23 mouse cellular contexts compared by ENCODE assay signal in genomic region chr8:54441143-54441542, GRCm38 (mm10).
DNase-seq lines count a peak whose midpoint lies in the region; ATAC-seq and TF ChIP-seq lines count a peak whose summit lies in the region.
"Had no signal": no experiment of that assay in that cellular context is flagged by ENCODE, and none has a peak within 500 bp of the region (broad histone marks: within the 10 kb centered on the region; RNA-seq: fewer than 3 reads in every experiment).

No protein-coding gene starts in this region.

- WGBS in lung, embryonic 14.5 days: 56% methylated on average over 3 of the region's 3 CpGs
- 50% methylated on average over 3 of the region's 3 CpGs for WGBS in lung, adult 2 months

- no peak for ATAC-seq in lung, embryonic 14.5 days (ENCODE audit: insufficient read depth)
- ATAC-seq: forebrain, embryonic 13.5 days; hindbrain, postnatal 0 days had no signal

- H3K9me3 ChIP-seq in lung, embryonic 14.5 days (ENCODE audit: low read depth, low read length): no peaks in the 10 kb centered on the region
- H3K9me3 ChIP-seq: embryonic facial prominence, embryonic 10.5 days; forebrain, embryonic 13.5 days; heart, embryonic 10.5 days; heart, embryonic 15.5 days; hindbrain, embryonic 13.5 days had no signal

- no peak overlapping the region for H3K9ac ChIP-seq in lung, embryonic 14.5 days
- H3K9ac ChIP-seq: forebrain, embryonic 13.5 days; heart, embryonic 15.5 days; hindbrain, embryonic 13.5 days had no signal

- H3K27me3 ChIP-seq in lung, embryonic 14.5 days (ENCODE audit: insufficient read depth, low read length): no peaks in the 10 kb centered on the region
- no peaks in the 10 kb centered on the region for H3K27me3 ChIP-seq in myocyte (ENCODE audit: control insufficient read depth, insufficient read depth, insufficient read length)
- H3K27me3 ChIP-seq: forebrain, embryonic 13.5 days; heart, embryonic 15.5 days; hindbrain, embryonic 13.5 days had no signal

- no peak for TF ChIP-seq POLR2A in lung, adult 2 months (IDR thresholded peaks at IDR 0.05; ENCODE audit: borderline replicate concordance, extremely low read depth, low read depth, low read length)
- TF ChIP-seq POLR2A in myocyte (IDR thresholded peaks at IDR 0.05; ENCODE audit: insufficient read length, low read depth): peak; percentile 20

- no peak for TF ChIP-seq CTCF in lung, embryonic 14.5 days (IDR thresholded peaks at IDR 0.05; ENCODE audit: low read depth)
- TF ChIP-seq CTCF in lung, adult 2 months (IDR thresholded peaks at IDR 0.05; ENCODE audit: insufficient read depth, low read length): no peak

- peaks cover 5% of the 10 kb centered on the region for H3K79me2 ChIP-seq in myocyte (ENCODE audit: control insufficient read depth, insufficient read depth)

- no peaks in the 10 kb centered on the region for H3K36me3 ChIP-seq in lung, embryonic 14.5 days (ENCODE audit: insufficient read depth)
- H3K36me3 ChIP-seq in myocyte (ENCODE audit: control insufficient read depth, insufficient read depth): no peaks in the 10 kb centered on the region
- H3K36me3 ChIP-seq: embryonic facial prominence, embryonic 10.5 days; heart, embryonic 10.5 days; heart, embryonic 15.5 days; hindbrain, embryonic 13.5 days had no signal

- H3K4me1 ChIP-seq in lung, embryonic 14.5 days (ENCODE audit: insufficient read depth): no peaks in the 10 kb centered on the region
- H3K4me1 ChIP-seq in lung, adult 2 months (ENCODE audit: control insufficient read depth, insufficient read depth, low read length): no peaks in the 10 kb centered on the region
- H3K4me1 ChIP-seq: forebrain, embryonic 13.5 days; heart, embryonic 15.5 days; hindbrain, embryonic 13.5 days had no signal

- peak; percentile 18 for DNase-seq in lung, embryonic 14.5 days
- DNase-seq in lung, adult 2 months: no peak
- peak; percentile 94 for DNase-seq in 3T3-L1 (ENCODE audit: low read depth, low spot score)
- DNase-seq in NIH3T3 (ENCODE audit: low read depth): peak; percentile 44
- DNase-seq in cerebellum, adult 11-12 months: no peak
- no peak for DNase-seq in neural tube, embryonic 10.5 days (ENCODE audit: extremely low spot score, low spot score)
- no peak for DNase-seq in spleen, postnatal 14 days (ENCODE audit: low spot score in 2 of 2)
- DNase-seq: adrenal gland, adult 8-10 months; B cell, adult 2 months; cerebellum, adult 11 months; cerebellum, adult 9-10 months; cerebellum, postnatal 25 days; gastrocnemius, adult 2 months; gastrocnemius, postnatal 25 days; heart, adult 18-20 months; heart, postnatal 14 days had no signal

- H3K4me3 ChIP-seq in lung, embryonic 14.5 days (ENCODE audit: low read depth, low read length): no peak overlapping the region
- no peak overlapping the region for H3K4me3 ChIP-seq in lung, adult 2 months (replicated peaks; ENCODE audit: extremely low read depth, low read depth, low read length)
- H3K4me3 ChIP-seq in myocyte: peak overlapping the region; percentile 7
- H3K4me3 ChIP-seq: embryonic facial prominence, embryonic 10.5 days; forebrain, embryonic 13.5 days; gastrocnemius, adult 2 months; heart, embryonic 10.5 days; heart, embryonic 15.5 days; hindbrain, embryonic 13.5 days had no signal

- H3K4me2 ChIP-seq in lung, embryonic 14.5 days: no peak overlapping the region
- peak overlapping the region; percentile 43 for H3K4me2 ChIP-seq in myocyte (ENCODE audit: low read depth)
- H3K4me2 ChIP-seq: forebrain, embryonic 13.5 days; heart, embryonic 15.5 days; hindbrain, embryonic 13.5 days had no signal

- no peak overlapping the region for H3K27ac ChIP-seq in lung, embryonic 14.5 days (ENCODE audit: low read depth)
- H3K27ac ChIP-seq: embryonic facial prominence, embryonic 10.5 days; forebrain, embryonic 13.5 days; gastrocnemius, adult 2 months; heart, embryonic 10.5 days; heart, embryonic 15.5 days; hindbrain, embryonic 13.5 days; hindbrain, postnatal 0 days had no signal

- no peak overlapping the region for H3ac ChIP-seq in myocyte (ENCODE audit: control insufficient read depth, insufficient read length)

TF ChIP-seq in myocyte, 11 proteins besides CTCF, POLR2A, EP300 and RAD21:
- no peak for TF ChIP-seq MAX (IDR thresholded peaks at IDR 0.05; ENCODE audit: low read depth)
- TF ChIP-seq CEBPB (IDR thresholded peaks at IDR 0.05; ENCODE audit: insufficient read depth, poor library complexity, severe bottlenecking): no peak
- TF ChIP-seq USF1 (IDR thresholded peaks at IDR 0.05; ENCODE audit: low read depth): no peak
- no peak for TF ChIP-seq TCF3 (IDR thresholded peaks at IDR 0.05; ENCODE audit: insufficient read length, low read depth)
- TF ChIP-seq POLR2AphosphoS2 (IDR thresholded peaks at IDR 0.05; ENCODE audit: insufficient read length, low read depth): no peak
- TF ChIP-seq MYOD1 (IDR thresholded peaks at IDR 0.05; ENCODE audit: control insufficient read depth in 1 of 3, insufficient read length in 2 of 3, low read depth in 2 of 3): no peak
- TF ChIP-seq TCF12 (IDR thresholded peaks at IDR 0.05; ENCODE audit: insufficient read depth, poor library complexity, severe bottlenecking): no peak
TF ChIP-seq in myocyte: peak in this region for 0.

Comparison
In these comparisons a context has a peak if more than half of its experiments do, and no peak if none do; other contexts are left out.
1. DNase-seq: peak in lung, embryonic 14.5 days (single experiment), 3T3-L1 (single experiment) and NIH3T3 (single experiment); none in lung, adult 2 months (single experiment), cerebellum, adult 11-12 months (single experiment), neural tube, embryonic 10.5 days (single experiment) and spleen, postnatal 14 days (0 of 2).